Mouse (Mus musculus): ENCODE data around the gene Prph2. TPM values are rescaled to one million over a fixed set of nuclear protein-coding genes. Genes with fewer than 3 reads are reported as not detected.

The Prph2 gene
- polyA plus RNA-seq, 1 experiment from 2014 or later, result not detected

Other genes starting within 250 kb of the Prph2 start
- gene Rrp36, start 236.1 kb upstream of the Prph2 start, polyA plus RNA-seq (2015; fragmentation: Nextera tagmentation; extraction: Ambion mirVana), result 48.1 and 49.9 TPM in 2 replicates
- 237 and 241 TPM in 2 replicates for gene Mea1, start 231.7 kb upstream of the Prph2 start, polyA plus RNA-seq (2015; fragmentation: Nextera tagmentation; extraction: Ambion mirVana)
- gene Klhdc3, start 229.5 kb upstream of the Prph2 start, polyA plus RNA-seq (2015; fragmentation: Nextera tagmentation; extraction: Ambion mirVana), result 152 TPM in 2 replicates
- 88.6 and 94.5 TPM in 2 replicates for gene Ppp2r5d, start 205.3 kb upstream of the Prph2 start, polyA plus RNA-seq (2015; fragmentation: Nextera tagmentation; extraction: Ambion mirVana)
- 21.3 and 24.3 TPM in 2 replicates for gene Pex6, start 199.0 kb upstream of the Prph2 start, polyA plus RNA-seq (2015; fragmentation: Nextera tagmentation; extraction: Ambion mirVana)
- 0.80 and 0.81 TPM in 2 replicates for gene Gnmt, start 181.3 kb upstream of the Prph2 start, polyA plus RNA-seq (2015; fragmentation: Nextera tagmentation; extraction: Ambion mirVana)
- gene Cnpy3, start 158.2 kb upstream of the Prph2 start, polyA plus RNA-seq (2015; fragmentation: Nextera tagmentation; extraction: Ambion mirVana), result 55.7 and 59.8 TPM in 2 replicates
- 0.24 and 0.46 TPM in 2 replicates for gene Ptcra, start 146.7 kb upstream of the Prph2 start, polyA plus RNA-seq (2015; fragmentation: Nextera tagmentation; extraction: Ambion mirVana)
- gene 2310039H08Rik, start 137.8 kb upstream of the Prph2 start, polyA plus RNA-seq (2015; fragmentation: Nextera tagmentation; extraction: Ambion mirVana), result 53.4 and 54.0 TPM in 2 replicates
- 119 and 125 TPM in 2 replicates for gene Rpl7l1, start 127.8 kb upstream of the Prph2 start, polyA plus RNA-seq (2015; fragmentation: Nextera tagmentation; extraction: Ambion mirVana)
- gene Bicral, start 52.0 kb upstream of the Prph2 start, polyA plus RNA-seq (2015; fragmentation: Nextera tagmentation; extraction: Ambion mirVana), result 9.4 and 9.6 TPM in 2 replicates
- gene Tbcc, start 19.8 kb upstream of the Prph2 start, polyA plus RNA-seq (2015; fragmentation: Nextera tagmentation; extraction: Ambion mirVana), result 56.6 and 68.3 TPM in 2 replicates
- 16.7 and 18.0 TPM in 2 replicates for gene Ubr2, start 100.1 kb downstream of the Prph2 start, polyA plus RNA-seq (2015; fragmentation: Nextera tagmentation; extraction: Ambion mirVana)